Mouse (Mus musculus): ENCODE measurements around the gene Adamts6. TPM values are rescaled to one million over a fixed set of nuclear protein-coding genes. Genes with fewer than 3 reads are reported as not detected.

Adamts6 gene
- 6.2 and 7.1 TPM in 2 replicates for polyA plus RNA-seq (2014; fragmentation: Nextera tagmentation; extraction: Ambion mirVana)

GRCm38 (mm10) chr13:104287366-104288225 lies at the start of gene Adamts6:
Gene Adamts6 (plus strand): TSS chr13:104287835.
- no peaks in the 10 kb centered on the region for H3K27me3 ChIP-seq (ENCODE audit: control insufficient read depth, insufficient read depth, low read length)
- H3K9ac ChIP-seq (ENCODE audit: low read depth, low read length) = peak within 1 kb of the TSS; percentile 53
- peaks cover 2% of the 10 kb centered on the region; the same call in 1 of the 2 replicates for H3K4me1 ChIP-seq (ENCODE audit: control insufficient read depth, insufficient read depth, low read length)
- H3K27ac ChIP-seq (ENCODE audit: low read depth, low read length) = peak within 1 kb of the TSS; percentile 93
- ATAC-seq (replicated peaks; ENCODE audit: insufficient number of reproducible peaks, low FRiP score, low TSS enrichment) = no peak
- under 1% methylated on average over 23 of the region's 23 CpGs for WGBS (ENCODE audit: insufficient replicate concordance)
- no peaks in the 10 kb centered on the region for H3K36me3 ChIP-seq (ENCODE audit: control insufficient read depth, insufficient read depth, low read length)
- H3K4me3 ChIP-seq (ENCODE audit: low read depth, low read length) = peak within 1 kb of the TSS; percentile 67
- H3K9me3 ChIP-seq (replicated peaks; ENCODE audit: control insufficient read depth, low read length) = no peaks in the 10 kb centered on the region
- H3K4me2 ChIP-seq = peak within 1 kb of the TSS; percentile 75

GRCm38 (mm10) chr13:104258997-104259396 lies 28.6 kb upstream of the Adamts6 start:
- Histone ChIP-seq H3K9me3 (replicated peaks; ENCODE audit: control insufficient read depth, low read length) (no peaks in the 10 kb centered on the region), H3K27ac (ENCODE audit: low read depth, low read length) (no peak overlapping the region), H3K27me3 (ENCODE audit: control insufficient read depth, insufficient read depth, low read length) (no peaks in the 10 kb centered on the region), H3K36me3 (ENCODE audit: control insufficient read depth, insufficient read depth, low read length) (no peaks in the 10 kb centered on the region), H3K9ac (ENCODE audit: low read depth, low read length) (no peak overlapping the region), H3K4me1 (ENCODE audit: control insufficient read depth, insufficient read depth, low read length) (no peaks in the 10 kb centered on the region), H3K4me3 (ENCODE audit: low read depth, low read length) (no peak overlapping the region), H3K4me2 (no peak overlapping the region)
- WGBS (ENCODE audit: insufficient replicate concordance) = 85% methylated on average over 3 of the region's 3 CpGs
- no peak for ATAC-seq (replicated peaks; ENCODE audit: insufficient number of reproducible peaks, low FRiP score, low TSS enrichment)

- Histone ChIP-seq H3K27ac (ENCODE audit: low read depth, low read length) (peak overlapping the region; percentile 93), H3K4me1 (ENCODE audit: control insufficient read depth, insufficient read depth, low read length) (peaks cover 2% of the 10 kb centered on the region; the same call in 1 of the 2 replicates), H3K9ac (ENCODE audit: low read depth, low read length) (0 out of 2 replicates have a peak overlapping the region, but pooled peaks have one; percentile 34), H3K4me3 (ENCODE audit: low read depth, low read length) (peak overlapping the region; percentile 67; the same call in 1 of the 2 replicates), H3K9me3 (replicated peaks; ENCODE audit: control insufficient read depth, low read length) (no peaks in the 10 kb centered on the region), H3K36me3 (ENCODE audit: control insufficient read depth, insufficient read depth, low read length) (no peaks in the 10 kb centered on the region), H3K4me2 (peak overlapping the region; percentile 75), H3K27me3 (ENCODE audit: control insufficient read depth, insufficient read depth, low read length) (no peaks in the 10 kb centered on the region)
- WGBS (ENCODE audit: insufficient replicate concordance) = 3% methylated on average over 2 of the region's 2 CpGs
- ATAC-seq (replicated peaks; ENCODE audit: insufficient number of reproducible peaks, low FRiP score, low TSS enrichment) = no peak
Measured at GRCm38 (mm10) chr13:104285031-104285431, 2.6 kb upstream of the Adamts6 start.

GRCm38 (mm10) chr13:104285737-104286311 lies 1.8 kb upstream of the Adamts6 start:
- Histone ChIP-seq H3K9me3 (replicated peaks; ENCODE audit: control insufficient read depth, low read length) (no peaks in the 10 kb centered on the region), H3K27ac (ENCODE audit: low read depth, low read length) (peak overlapping the region; percentile 93), H3K4me2 (peak overlapping the region; percentile 75), H3K27me3 (ENCODE audit: control insufficient read depth, insufficient read depth, low read length) (no peaks in the 10 kb centered on the region), H3K9ac (ENCODE audit: low read depth, low read length) (peak overlapping the region; percentile 71), H3K4me1 (ENCODE audit: control insufficient read depth, insufficient read depth, low read length) (peaks cover 2% of the 10 kb centered on the region; the same call in 1 of the 2 replicates), H3K4me3 (ENCODE audit: low read depth, low read length) (peak overlapping the region; percentile 67), H3K36me3 (ENCODE audit: control insufficient read depth, insufficient read depth, low read length) (no peaks in the 10 kb centered on the region)
- no peak for ATAC-seq (replicated peaks; ENCODE audit: insufficient number of reproducible peaks, low FRiP score, low TSS enrichment)
- under 1% methylated on average over 10 of the region's 10 CpGs for WGBS (ENCODE audit: insufficient replicate concordance)

- Histone ChIP-seq H3K4me2 (peak overlapping the region; percentile 75), H3K36me3 (ENCODE audit: control insufficient read depth, insufficient read depth, low read length) (no peaks in the 10 kb centered on the region), H3K27ac (ENCODE audit: low read depth, low read length) (peak overlapping the region; percentile 93), H3K4me3 (ENCODE audit: low read depth, low read length) (peak overlapping the region; percentile 67), H3K9me3 (replicated peaks; ENCODE audit: control insufficient read depth, low read length) (no peaks in the 10 kb centered on the region), H3K27me3 (ENCODE audit: control insufficient read depth, insufficient read depth, low read length) (no peaks in the 10 kb centered on the region), H3K4me1 (ENCODE audit: control insufficient read depth, insufficient read depth, low read length) (peaks cover 2% of the 10 kb centered on the region; the same call in 1 of the 2 replicates), H3K9ac (ENCODE audit: low read depth, low read length) (peak overlapping the region; percentile 71)
- no peak for ATAC-seq (replicated peaks; ENCODE audit: insufficient number of reproducible peaks, low FRiP score, low TSS enrichment)
- under 1% methylated on average over 4 of the region's 4 CpGs for WGBS (ENCODE audit: insufficient replicate concordance)
Measured at GRCm38 (mm10) chr13:104286336-104286735, 1.3 kb upstream of the Adamts6 start.

- WGBS (ENCODE audit: insufficient replicate concordance) = under 1% methylated on average over 10 of the region's 10 CpGs
- Histone ChIP-seq H3K9ac (ENCODE audit: low read depth, low read length) (peak overlapping the region; percentile 53), H3K9me3 (replicated peaks; ENCODE audit: control insufficient read depth, low read length) (no peaks in the 10 kb centered on the region), H3K4me3 (ENCODE audit: low read depth, low read length) (peak overlapping the region; percentile 67), H3K27me3 (ENCODE audit: control insufficient read depth, insufficient read depth, low read length) (no peaks in the 10 kb centered on the region), H3K27ac (ENCODE audit: low read depth, low read length) (peak overlapping the region; percentile 93), H3K4me2 (peak overlapping the region; percentile 75), H3K36me3 (ENCODE audit: control insufficient read depth, insufficient read depth, low read length) (no peaks in the 10 kb centered on the region), H3K4me1 (ENCODE audit: control insufficient read depth, insufficient read depth, low read length) (peaks cover 2% of the 10 kb centered on the region; the same call in 1 of the 2 replicates)
- peak; percentile 92 for ATAC-seq (replicated peaks; ENCODE audit: insufficient number of reproducible peaks, low FRiP score, low TSS enrichment)
Measured at GRCm38 (mm10) chr13:104286897-104287309, 732 bp upstream of the Adamts6 start.

GRCm38 (mm10) chr13:104288226-104288859 lies 708 bp downstream of the Adamts6 start:
- ATAC-seq (replicated peaks; ENCODE audit: insufficient number of reproducible peaks, low FRiP score, low TSS enrichment) = peak; percentile 27; the same call in 1 of the 2 replicates
- Histone ChIP-seq H3K4me3 (ENCODE audit: low read depth, low read length) (peak overlapping the region; percentile 67), H3K36me3 (ENCODE audit: control insufficient read depth, insufficient read depth, low read length) (no peaks in the 10 kb centered on the region), H3K27me3 (ENCODE audit: control insufficient read depth, insufficient read depth, low read length) (no peaks in the 10 kb centered on the region), H3K27ac (ENCODE audit: low read depth, low read length) (peak overlapping the region; percentile 93), H3K9ac (ENCODE audit: low read depth, low read length) (peak overlapping the region; percentile 53), H3K4me2 (peak overlapping the region; percentile 75), H3K4me1 (ENCODE audit: control insufficient read depth, insufficient read depth, low read length) (peaks cover 2% of the 10 kb centered on the region; the same call in 1 of the 2 replicates), H3K9me3 (replicated peaks; ENCODE audit: control insufficient read depth, low read length) (no peaks in the 10 kb centered on the region)
- WGBS (ENCODE audit: insufficient replicate concordance) = under 1% methylated on average over 7 of the region's 7 CpGs

GRCm38 (mm10) chr13:104289176-104289575 lies 1.5 kb downstream of the Adamts6 start:
- Histone ChIP-seq H3K4me2 (peak overlapping the region; percentile 75), H3K36me3 (ENCODE audit: control insufficient read depth, insufficient read depth, low read length) (no peaks in the 10 kb centered on the region), H3K27me3 (ENCODE audit: control insufficient read depth, insufficient read depth, low read length) (no peaks in the 10 kb centered on the region), H3K9ac (ENCODE audit: low read depth, low read length) (no peak overlapping the region), H3K27ac (ENCODE audit: low read depth, low read length) (no peak overlapping the region), H3K4me1 (ENCODE audit: control insufficient read depth, insufficient read depth, low read length) (peaks cover 2% of the 10 kb centered on the region; the same call in 1 of the 2 replicates), H3K9me3 (replicated peaks; ENCODE audit: control insufficient read depth, low read length) (no peaks in the 10 kb centered on the region), H3K4me3 (ENCODE audit: low read depth, low read length) (peak overlapping the region; percentile 67)
- no peak for ATAC-seq (replicated peaks; ENCODE audit: insufficient number of reproducible peaks, low FRiP score, low TSS enrichment)
